ENCODE assay signal across 8 mouse cellular contexts in the genomic region with DNA sequence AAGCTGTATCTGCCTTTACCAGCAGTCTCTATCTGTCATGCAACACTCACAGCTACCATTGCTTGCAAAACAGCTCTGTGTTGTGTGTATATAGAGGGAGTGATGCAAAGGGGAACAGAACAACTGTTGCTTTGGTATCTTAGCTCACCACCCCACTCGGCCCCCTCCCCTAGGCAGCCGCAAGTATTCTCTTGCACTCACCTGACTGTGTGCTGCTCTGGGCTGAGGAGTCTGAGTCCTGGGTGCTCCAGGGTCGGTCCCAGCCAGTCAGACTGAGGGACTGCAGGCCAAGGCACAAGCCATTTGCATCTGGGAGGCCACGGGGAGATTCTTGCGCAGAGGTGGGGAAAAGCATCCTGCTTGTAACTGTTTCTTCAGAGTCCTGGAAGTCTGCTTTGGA. TPM values are rescaled to one million over a fixed set of nuclear protein-coding genes. Genes with fewer than 3 reads are reported as not detected.
DNase-seq lines count a peak whose midpoint lies in the region; ATAC-seq and TF ChIP-seq lines count a peak whose summit lies in the region.
"Had no signal": no experiment of that assay in that cellular context is flagged by ENCODE, and none has a peak within 500 bp of the region (broad histone marks: within the 10 kb centered on the region; RNA-seq: fewer than 3 reads in every experiment).

No protein-coding gene starts in this region.

- DNase-seq in limb, embryonic 10.5 days (ENCODE audit: low spot score): no peak
- no peak for DNase-seq in hindbrain, postnatal 0 days (ENCODE audit: low spot score)
- DNase-seq in thymus, postnatal 4 days: no peak
- no peak for DNase-seq in kidney, postnatal 25 days

- no peaks in the 10 kb centered on the region for H3K9me3 ChIP-seq in limb, embryonic 12.5 days
- H3K9me3 ChIP-seq in limb, embryonic 10.5 days (replicated peaks): no peaks in the 10 kb centered on the region
- no peaks in the 10 kb centered on the region for H3K9me3 ChIP-seq in forebrain, embryonic 13.5 days (replicated peaks)
- no peaks in the 10 kb centered on the region for H3K9me3 ChIP-seq in hindbrain, postnatal 0 days (ENCODE audit: low read length)
- H3K9me3 ChIP-seq in neural tube, embryonic 14.5 days (ENCODE audit: control insufficient read depth, low read length): no peaks in the 10 kb centered on the region

- peak overlapping the region; percentile 42; the same call in 1 of the 2 replicates for H3K4me2 ChIP-seq in limb, embryonic 12.5 days
- peak overlapping the region; percentile 48 for H3K4me2 ChIP-seq in forebrain, embryonic 13.5 days
- peak overlapping the region; percentile 62 for H3K4me2 ChIP-seq in hindbrain, postnatal 0 days (ENCODE audit: low read depth, low read length)
- peak overlapping the region; percentile 47 for H3K4me2 ChIP-seq in neural tube, embryonic 14.5 days (ENCODE audit: low read depth, low read length)

- H3K27ac ChIP-seq in limb, embryonic 12.5 days: no peak overlapping the region
- H3K27ac ChIP-seq in limb, embryonic 10.5 days: no peak overlapping the region
- no peak overlapping the region for H3K27ac ChIP-seq in forebrain, embryonic 13.5 days
- peak overlapping the region; percentile 59; the same call in 1 of the 2 replicates for H3K27ac ChIP-seq in hindbrain, postnatal 0 days
- peak overlapping the region; percentile 10; the same call in 1 of the 2 replicates for H3K27ac ChIP-seq in neural tube, embryonic 14.5 days (ENCODE audit: low read depth, low read length)
- H3K27ac ChIP-seq: kidney, postnatal 0 days had no signal

- no peak for TF ChIP-seq CTCF in hindbrain, postnatal 0 days (IDR thresholded peaks at IDR 0.05; ENCODE audit: low read depth)

- no peak for ATAC-seq in limb, embryonic 12.5 days (ENCODE audit: insufficient number of reproducible peaks, insufficient read depth, low FRiP score, low TSS enrichment, low read depth)
- no peak for ATAC-seq in forebrain, embryonic 13.5 days
- ATAC-seq in hindbrain, postnatal 0 days: peak; percentile 58
- ATAC-seq in neural tube, embryonic 14.5 days (ENCODE audit: low read depth): peak; percentile 47; the same call in 1 of the 2 replicates

- H3K27me3 ChIP-seq in limb, embryonic 12.5 days: peaks cover 24% of the 10 kb centered on the region
- peaks cover 31% of the 10 kb centered on the region; the same call in 1 of the 2 replicates for H3K27me3 ChIP-seq in limb, embryonic 10.5 days (ENCODE audit: low read depth, poor library complexity, severe bottlenecking)
- H3K27me3 ChIP-seq in forebrain, embryonic 13.5 days: no peaks in the 10 kb centered on the region
- H3K27me3 ChIP-seq in hindbrain, postnatal 0 days (ENCODE audit: insufficient read depth, low read length): no peaks in the 10 kb centered on the region
- no peaks in the 10 kb centered on the region for H3K27me3 ChIP-seq in neural tube, embryonic 14.5 days (ENCODE audit: control insufficient read depth, insufficient read depth, low read length)

- 9% methylated on average over 5 of the region's 5 CpGs for WGBS in limb, embryonic 12.5 days
- 20% methylated on average over 5 of the region's 5 CpGs for WGBS in limb, embryonic 10.5 days
- 13% methylated on average over 5 of the region's 5 CpGs for WGBS in forebrain, embryonic 13.5 days
- WGBS in hindbrain, postnatal 0 days: 18% methylated on average over 5 of the region's 5 CpGs
- 15% methylated on average over 5 of the region's 5 CpGs for WGBS in neural tube, embryonic 14.5 days

- no peak overlapping the region for H3K4me3 ChIP-seq in limb, embryonic 12.5 days (replicated peaks)
- H3K4me3 ChIP-seq in limb, embryonic 10.5 days: no peak overlapping the region
- peak overlapping the region; percentile 24 for H3K4me3 ChIP-seq in forebrain, embryonic 13.5 days
- H3K4me3 ChIP-seq in hindbrain, postnatal 0 days (ENCODE audit: low read length): peak overlapping the region; percentile 28
- peak overlapping the region; percentile 24; the same call in 1 of the 2 replicates for H3K4me3 ChIP-seq in neural tube, embryonic 14.5 days (ENCODE audit: low read depth, low read length)

- H3K9ac ChIP-seq in limb, embryonic 12.5 days (replicated peaks): no peak overlapping the region; the same call in 1 of the 2 replicates
- H3K9ac ChIP-seq in forebrain, embryonic 13.5 days: 0 out of 2 replicates have a peak overlapping the region, but pooled peaks have one; percentile 40
- H3K9ac ChIP-seq in hindbrain, postnatal 0 days (replicated peaks; ENCODE audit: low read length): peak overlapping the region; percentile 37
- peak overlapping the region; percentile 29; the same call in 1 of the 2 replicates for H3K9ac ChIP-seq in neural tube, embryonic 14.5 days (replicated peaks; ENCODE audit: low read depth, low read length)

- 0 out of 2 replicates have a peak, but pooled peaks cover 3% of the 10 kb centered on the region for H3K4me1 ChIP-seq in limb, embryonic 12.5 days (replicated peaks)
- H3K4me1 ChIP-seq in limb, embryonic 10.5 days: 0 out of 2 replicates have a peak, but pooled peaks cover 6% of the 10 kb centered on the region
- H3K4me1 ChIP-seq in forebrain, embryonic 13.5 days: peaks cover 10% of the 10 kb centered on the region
- H3K4me1 ChIP-seq in hindbrain, postnatal 0 days (ENCODE audit: insufficient read depth, low read length): 0 out of 2 replicates have a peak, but pooled peaks cover 4% of the 10 kb centered on the region
- peaks cover 5% of the 10 kb centered on the region; the same call in 1 of the 2 replicates for H3K4me1 ChIP-seq in neural tube, embryonic 14.5 days (ENCODE audit: control insufficient read depth, insufficient read depth, low read length)

- H3K36me3 ChIP-seq in limb, embryonic 12.5 days: no peaks in the 10 kb centered on the region
- no peaks in the 10 kb centered on the region for H3K36me3 ChIP-seq in limb, embryonic 10.5 days
- H3K36me3 ChIP-seq in forebrain, embryonic 13.5 days (ENCODE audit: poor library complexity, severe bottlenecking): no peaks in the 10 kb centered on the region
- no peaks in the 10 kb centered on the region for H3K36me3 ChIP-seq in hindbrain, postnatal 0 days (ENCODE audit: insufficient read depth, low read length)
- no peaks in the 10 kb centered on the region for H3K36me3 ChIP-seq in neural tube, embryonic 14.5 days (ENCODE audit: control insufficient read depth, insufficient read depth, low read length)

RNA-seq across cellular contexts. Expression of a gene that starts 26.8 kb away (rescaled TPM):
- polyA plus RNA-seq in limb, embryonic 12.5 days (2016; fragmentation: Nextera tagmentation; extraction: Ambion mirVana): 1,248 and 1,281 TPM in 2 replicates
- 1,200 and 1,332 TPM in 2 replicates for polyA plus RNA-seq in limb, embryonic 10.5 days (2016; fragmentation: Nextera tagmentation; extraction: Ambion mirVana)
- polyA plus RNA-seq in forebrain, embryonic 13.5 days (2015; fragmentation: Nextera tagmentation; extraction: Ambion mirVana): 1,016 and 1,034 TPM in 2 replicates
- total RNA-seq in hindbrain, postnatal 0 days (2014; rRNA removed): 433 and 475 TPM in 2 replicates
- polyA plus RNA-seq in hindbrain, postnatal 0 days (2015; fragmentation: Nextera tagmentation; extraction: Ambion mirVana): 759 and 765 TPM in 2 replicates
- 743 and 749 TPM in 2 replicates for polyA plus RNA-seq in neural tube, embryonic 14.5 days (2014; fragmentation: Nextera tagmentation; extraction: Ambion mirVana)

Comparison
In these comparisons a context has a peak if more than half of its experiments do, and no peak if none do; other contexts are left out.
1. ATAC-seq: peak in hindbrain, postnatal 0 days (single experiment) and neural tube, embryonic 14.5 days (single experiment); none in limb, embryonic 12.5 days (single experiment) and forebrain, embryonic 13.5 days (single experiment).
2. H3K27ac ChIP-seq: peak in hindbrain, postnatal 0 days (single experiment) and neural tube, embryonic 14.5 days (single experiment); none in limb, embryonic 12.5 days (single experiment), limb, embryonic 10.5 days (single experiment) and forebrain, embryonic 13.5 days (single experiment).
3. H3K4me3 ChIP-seq: peak in forebrain, embryonic 13.5 days (single experiment), hindbrain, postnatal 0 days (single experiment) and neural tube, embryonic 14.5 days (single experiment); none in limb, embryonic 12.5 days (single experiment) and limb, embryonic 10.5 days (single experiment).
4. Peak in every context shown above with its lines, with median percentiles within 50 percentile points of each other: H3K4me2 ChIP-seq.